Mouse (Mus musculus) erythroblast, embryonic 14.5 days (primary cell): ENCODE data around the gene Cep152.

Source experiments
- GATA1 ChIP-seq: IDR thresholded peaks from 2 replicates; pipeline ENCODE4 v1.6.1; 2012; ENCODE audit warnings: low read length, inconsistent platforms, mixed read lengths
- TAL1 ChIP-seq: IDR thresholded peaks from 3 replicates; pipeline ENCODE4 v1.6.1; 2012; ENCODE audit warnings: low read length, inconsistent platforms, mixed read lengths

DNA sequence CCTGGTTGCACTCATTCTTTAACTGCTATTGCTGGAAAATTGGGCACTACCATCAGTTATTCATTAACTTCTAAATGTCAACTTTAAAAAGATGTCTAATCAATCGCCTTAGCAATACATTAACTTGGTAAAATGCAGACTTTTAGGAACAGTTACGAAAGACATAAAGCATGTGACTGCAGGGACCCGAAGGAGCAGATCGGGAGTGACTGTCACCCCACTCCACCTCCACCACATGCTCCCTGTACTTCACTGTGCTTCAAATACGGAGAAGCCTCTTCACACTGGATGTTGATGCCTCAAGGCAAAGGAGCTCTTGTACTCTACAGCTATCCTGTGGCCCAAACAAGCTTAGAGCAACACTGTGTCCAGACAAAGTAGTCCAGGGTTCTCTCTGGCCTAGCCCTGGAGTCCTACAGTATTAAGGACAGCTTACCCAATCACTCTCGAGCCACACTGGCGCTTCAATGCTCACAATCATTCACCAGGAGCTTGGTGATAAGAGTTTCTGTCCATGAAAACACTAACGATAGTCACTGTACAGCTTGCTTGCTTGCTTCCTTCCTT is 9.0 kb downstream of the Cep152 start:
- no peak for TF ChIP-seq GATA1
- TF ChIP-seq TAL1: no peak
